Mouse (Mus musculus) layer of hippocampus, postnatal 14 days (tissue): Measurements from ENCODE around the gene Phf21a. TPM values are rescaled to one million over a fixed set of nuclear protein-coding genes. Genes with fewer than 3 reads are reported as not detected.
A peak's percentile ranks its signal among the peaks of the same experiment; 100 is the strongest.

Source experiments
- DNase-seq, 2 experiments: peaks; one replicate each; pipeline ENCODE4 v3.0.0; 2021 to 2022; ENCODE audit warnings: low spot score in 2 of 2, mixed read lengths in 1 of 2
- total RNA-seq, 2 experiments: library from RNA; stranded (reverse); gene quantifications; 2 replicates each; pipeline ENCODE4 v1.2.3; 2021

Gene Phf21a
- total RNA-seq, 2 experiments from 2014 or later, result 81.7 to 90.1 TPM

GRCm38 (mm10) chr2:92279398-92279797 is 186.5 kb downstream of the Phf21a start:
- no peak for DNase-seq

DNA sequence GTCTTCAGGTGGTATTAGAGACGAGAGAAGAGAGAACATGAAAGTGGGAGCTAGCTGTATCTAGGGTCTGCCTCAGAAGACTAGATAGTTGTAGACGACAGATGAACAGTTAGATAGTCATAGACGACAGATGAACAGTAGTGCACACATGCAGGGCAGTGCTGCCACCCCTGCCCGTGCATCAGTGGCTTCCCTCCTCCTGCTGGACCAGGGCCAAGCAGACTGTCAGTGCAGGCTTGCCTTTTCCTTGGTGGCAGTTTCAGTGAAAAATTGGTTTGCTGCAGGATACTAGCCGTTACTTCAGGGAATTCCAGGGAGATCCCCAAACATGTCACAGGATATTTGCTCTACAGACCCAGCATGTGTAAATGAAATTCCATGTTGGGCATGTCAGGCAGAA is 192.7 kb downstream of the Phf21a start:
- DNase-seq, result peak; percentile 22 to 37

GRCm38 (mm10) chr2:92289335-92289734 is 196.4 kb downstream of the Phf21a start:
- no peak for DNase-seq

DNA sequence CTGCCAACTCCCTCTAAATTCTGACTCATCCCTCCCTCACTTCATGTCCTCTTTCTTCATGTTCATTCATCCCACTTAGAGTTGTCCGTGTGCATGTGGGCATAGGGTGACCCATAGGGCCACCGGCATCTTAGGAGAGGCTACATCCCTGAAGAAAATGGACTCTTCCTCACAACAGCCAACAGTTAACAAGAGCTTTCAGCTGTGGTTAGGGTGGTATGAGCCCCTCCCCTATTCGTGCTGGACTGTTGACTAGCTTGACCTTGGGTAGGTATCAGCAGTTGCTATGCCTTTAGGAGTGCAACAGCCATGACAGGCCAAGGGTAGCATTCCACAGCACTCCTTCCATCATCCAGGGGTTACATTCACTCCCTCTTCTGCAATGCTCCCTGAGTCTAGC is 198.6 kb downstream of the Phf21a start:
- DNase-seq, result no peak

GRCm38 (mm10) chr2:92296402-92296801 is 203.5 kb downstream of the Phf21a start:
- peak; percentile 72 to 88 for DNase-seq

DNA sequence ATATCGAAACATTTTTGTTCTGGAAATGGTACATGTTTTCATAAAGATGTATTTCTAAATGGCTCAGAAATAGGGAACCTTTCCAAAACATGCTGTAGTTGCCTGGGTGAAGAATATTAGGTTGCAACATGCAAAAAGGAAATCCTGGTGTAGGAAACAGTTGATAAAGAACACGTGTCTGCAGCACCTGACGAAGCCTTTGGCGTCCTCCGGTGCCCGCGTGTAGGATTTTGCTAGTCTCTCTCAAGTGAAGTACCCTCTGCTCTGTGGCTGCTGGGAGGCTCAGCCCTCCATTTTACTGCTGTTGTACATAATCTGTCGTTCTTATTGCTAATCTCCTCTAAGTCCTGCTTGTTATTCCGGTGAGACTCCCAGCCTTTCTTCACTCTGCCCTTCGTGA is 207.0 kb downstream of the Phf21a start:
- no peak for DNase-seq

DNA sequence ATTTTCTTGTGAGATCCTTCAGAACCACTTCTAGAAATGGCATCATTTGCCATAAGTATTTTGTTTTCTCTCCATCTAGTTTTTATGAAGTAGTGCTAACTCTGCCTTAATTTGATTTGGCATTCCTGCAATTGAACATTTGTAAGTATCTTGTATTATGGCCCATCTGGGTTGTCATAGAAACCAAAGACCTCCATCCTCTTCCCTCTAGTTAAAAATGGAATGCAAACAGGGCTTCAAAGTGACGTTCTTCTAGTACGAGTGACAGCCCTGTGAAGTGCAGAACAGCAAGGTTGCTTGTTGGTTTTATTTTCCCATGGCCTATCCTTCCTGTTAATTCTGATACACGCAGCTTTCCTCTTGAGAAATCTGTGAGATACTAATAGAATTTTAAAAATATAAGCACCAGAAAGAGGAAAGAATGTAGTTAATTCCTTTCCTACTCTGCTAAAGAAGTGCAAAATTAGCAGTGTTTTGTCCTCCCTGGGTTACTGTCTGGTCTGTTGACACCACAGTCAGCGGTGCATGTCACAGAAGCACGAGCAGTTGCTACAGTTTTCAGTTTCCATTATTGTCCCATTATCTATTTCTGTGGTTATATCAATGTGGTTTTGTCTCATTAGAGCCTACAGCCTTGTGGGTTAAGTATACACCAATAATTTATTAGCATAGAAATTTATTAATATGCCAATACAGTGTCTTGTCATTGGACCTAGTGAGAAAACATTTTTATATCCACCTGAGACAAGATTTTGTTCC is 209.1 kb downstream of the Phf21a start:
- peak in 1 of 2 experiments; percentile 60 for DNase-seq

DNA sequence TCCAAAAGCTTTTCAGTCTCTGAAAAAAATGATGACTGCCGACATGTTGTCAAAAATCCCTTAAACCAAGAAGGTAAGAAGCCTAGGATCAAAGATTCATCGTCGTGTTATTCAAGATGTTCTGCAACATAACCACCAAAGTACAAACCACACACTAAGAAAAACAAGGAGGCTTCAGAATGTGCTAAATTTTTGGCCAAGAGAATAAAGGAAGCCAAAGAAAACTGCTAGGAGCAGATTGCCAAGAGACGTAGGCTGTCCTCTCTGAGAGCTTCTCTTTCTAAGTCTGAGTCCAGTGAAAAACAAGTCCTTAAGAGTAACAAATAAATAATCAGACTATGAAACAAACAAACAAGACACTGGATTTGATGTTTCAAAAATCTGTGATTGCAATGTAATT is 219.6 kb downstream of the Phf21a start:
- peak in 1 of 2 experiments; percentile 59 for DNase-seq

DNA sequence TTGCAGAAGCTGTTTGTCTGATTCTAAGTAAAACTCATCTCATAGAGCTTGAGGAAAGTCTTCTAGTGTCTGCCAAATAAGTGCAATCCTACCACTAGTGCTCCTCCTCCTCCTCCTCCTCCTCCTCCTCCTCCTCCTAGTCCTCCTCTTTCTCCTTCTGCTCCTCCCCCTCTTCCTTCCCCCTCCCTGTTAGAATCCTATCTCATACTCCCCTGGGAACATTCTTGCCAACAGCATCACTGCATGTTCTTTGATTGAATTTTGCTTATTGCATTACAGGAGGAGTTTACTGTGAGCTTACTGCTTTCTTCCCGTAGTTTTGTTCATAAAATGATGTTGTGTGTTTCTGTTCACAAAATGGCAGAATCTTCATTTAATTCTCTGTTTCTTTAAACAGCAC is 221.1 kb downstream of the Phf21a start:
- no peak for DNase-seq

- DNase-seq, result no peak
Measured at GRCm38 (mm10) chr2:92316652-92317051, 223.7 kb downstream of the Phf21a start.

DNA sequence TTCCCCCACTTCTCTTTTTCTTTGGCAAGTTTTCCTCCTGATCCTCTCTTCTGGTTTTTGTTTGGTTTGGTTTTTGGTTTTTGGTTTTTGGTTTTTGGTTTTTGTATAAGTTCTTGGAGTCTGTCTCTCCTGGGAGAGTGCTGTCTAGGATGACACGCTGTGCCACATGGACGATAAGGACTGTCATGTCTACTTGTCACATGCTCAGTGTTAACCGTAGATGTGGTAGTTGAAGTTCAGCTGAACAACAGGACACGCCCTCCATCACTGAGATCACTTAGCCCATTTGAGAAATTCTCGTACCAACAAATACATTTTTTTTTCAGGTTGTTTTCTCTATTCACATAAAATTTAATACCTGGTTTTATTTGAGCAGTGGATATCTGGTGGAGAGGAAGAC is 224.3 kb downstream of the Phf21a start:
- DNase-seq, result no peak

DNA sequence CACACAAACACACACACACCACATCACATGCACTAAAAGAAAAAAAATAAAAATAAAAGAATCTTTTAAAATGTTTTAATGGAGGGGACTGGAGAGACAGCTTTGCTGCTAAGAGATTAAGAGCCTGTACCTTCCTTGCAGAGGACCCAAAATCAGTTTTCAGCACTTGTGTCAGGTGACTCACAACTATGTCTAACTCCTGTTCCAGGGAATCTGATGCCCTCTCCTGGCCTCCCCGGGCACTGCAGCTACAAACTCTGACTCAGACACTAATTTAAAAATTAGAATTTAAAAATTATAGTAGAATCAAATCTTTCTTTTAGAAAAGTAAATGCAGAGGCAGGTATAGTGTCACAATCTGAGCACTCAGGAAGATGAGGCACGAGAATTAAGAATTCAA is 229.8 kb downstream of the Phf21a start:
- DNase-seq, result no peak

DNA sequence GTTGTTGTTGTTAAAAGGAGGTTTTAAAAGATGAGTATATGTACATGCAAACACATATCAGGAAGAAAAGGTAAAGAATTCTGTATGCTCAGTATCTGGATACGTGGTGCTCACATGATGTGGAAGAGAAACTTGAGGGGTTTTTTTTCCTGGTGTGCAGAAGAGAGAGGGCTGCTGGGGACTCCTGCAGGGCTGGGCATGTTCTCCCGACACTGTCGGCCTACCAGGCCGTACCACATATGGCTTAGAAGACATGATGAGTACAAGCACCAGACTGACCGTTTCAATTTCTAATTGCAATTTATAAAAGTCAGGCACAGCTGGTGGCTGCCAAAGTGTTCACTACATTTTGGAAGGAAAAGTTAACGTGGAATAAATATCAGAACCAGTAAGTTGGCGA is 232.8 kb downstream of the Phf21a start:
- no peak for DNase-seq

- no peak for DNase-seq
Measured at GRCm38 (mm10) chr2:92326221-92326620, 233.3 kb downstream of the Phf21a start.

DNA sequence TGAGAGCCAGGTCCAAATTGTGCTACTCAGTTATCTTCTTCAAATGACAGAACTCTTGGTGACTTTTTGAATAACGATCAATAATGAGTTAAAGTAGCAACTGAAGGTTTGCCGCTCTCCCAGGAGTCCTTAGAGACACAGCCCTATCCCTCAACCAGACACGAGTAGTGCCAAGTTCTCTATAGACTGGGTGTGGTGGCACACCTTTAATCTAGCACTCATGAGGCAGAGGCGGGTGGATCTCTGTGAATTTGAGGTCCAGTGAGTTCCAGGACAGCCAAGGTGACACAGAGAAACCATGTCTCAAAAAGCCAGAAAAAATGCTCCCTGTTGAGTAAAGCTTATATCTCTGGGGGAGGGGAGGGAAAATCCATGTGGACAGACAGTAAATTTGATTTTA is 234.7 kb downstream of the Phf21a start:
- no peak for DNase-seq

GRCm38 (mm10) chr2:92328206-92328605 is 235.3 kb downstream of the Phf21a start:
- no peak for DNase-seq

DNA sequence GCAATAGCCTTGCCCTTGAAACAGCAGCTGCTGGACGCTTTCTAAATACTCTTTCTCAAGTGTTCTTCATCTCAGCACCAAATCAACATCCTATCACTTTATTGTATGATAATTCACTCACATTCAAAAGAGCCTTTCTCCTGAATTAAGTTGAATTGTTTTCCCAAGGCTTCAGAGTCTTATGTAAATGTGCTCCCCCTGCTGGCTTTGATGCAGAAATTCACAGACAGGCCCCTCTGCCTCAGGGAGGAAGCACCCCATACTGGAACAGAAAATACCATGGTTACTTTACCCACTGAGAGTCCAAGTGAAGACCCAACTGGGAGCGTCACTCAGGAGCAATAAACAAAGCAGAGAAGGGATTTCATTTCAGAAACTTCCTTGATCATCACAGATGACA is 237.9 kb downstream of the Phf21a start:
- DNase-seq, result peak in 1 of 2 experiments; percentile 43

DNA sequence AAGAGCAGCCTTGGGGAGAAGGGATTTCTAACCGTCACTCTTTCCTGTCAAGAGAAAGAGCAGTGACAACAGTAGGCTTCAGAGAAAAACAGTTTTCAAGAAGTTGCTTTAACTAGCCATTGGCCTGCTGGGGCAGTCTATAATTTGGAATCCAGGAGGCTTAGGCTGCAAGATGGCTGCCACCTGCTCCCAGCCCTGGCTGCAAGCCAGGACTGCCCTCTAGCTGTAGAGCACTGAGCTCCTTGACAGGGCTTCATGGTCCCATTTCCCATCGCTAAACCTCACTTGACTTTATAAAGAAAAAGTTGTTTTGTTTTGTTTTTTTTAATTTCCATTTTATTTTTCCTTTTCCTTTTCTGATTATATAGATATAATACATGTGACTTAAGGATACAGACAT is 238.5 kb downstream of the Phf21a start:
- DNase-seq, result no peak

- no peak for DNase-seq
Measured at GRCm38 (mm10) chr2:92331871-92332270, 239.0 kb downstream of the Phf21a start.

GRCm38 (mm10) chr2:92342418-92342817 is 249.5 kb downstream of the Phf21a start:
- no peak for DNase-seq

DNA sequence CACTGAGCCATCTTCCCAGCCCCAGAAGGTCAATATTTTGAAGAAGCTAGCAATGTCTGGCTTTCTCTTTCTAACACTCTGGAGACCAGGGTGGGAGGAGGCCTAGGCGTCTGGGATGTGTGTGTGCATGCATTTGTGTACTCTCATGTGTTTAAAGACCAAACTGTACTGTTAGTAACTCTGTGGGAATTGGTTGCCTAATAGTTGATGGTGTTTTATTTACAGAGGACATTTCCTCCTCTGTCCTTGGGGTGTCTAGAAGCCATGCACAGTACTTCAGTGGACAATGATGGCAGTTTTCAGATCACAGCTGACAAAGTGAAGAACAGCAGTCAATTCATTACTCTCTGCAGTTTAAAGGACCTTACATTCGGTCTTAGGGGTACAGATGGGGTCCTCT is 254.3 kb downstream of the Phf21a start:
- DNase-seq, result no peak

- DNase-seq, result peak in 1 of 2 experiments; percentile 43
Measured at GRCm38 (mm10) chr2:92349589-92350425, 256.9 kb downstream of the Phf21a start.
